Mouse (Mus musculus) induced T-regulatory cell, adult 2 months (primary cell): ENCODE results near the gene Olfr1251.
"Not testable (repeated sequence)": the region's sequence is repeated elsewhere in the genome, so short reads cannot be mapped to it uniquely, and the experiment has no call there.

Source experiments
- DNase-seq: peaks from one replicate; pipeline ENCODE4 v3.0.0-alpha.2; 2012; ENCODE audit warnings: low read depth

Gene Olfr1251

DNA sequence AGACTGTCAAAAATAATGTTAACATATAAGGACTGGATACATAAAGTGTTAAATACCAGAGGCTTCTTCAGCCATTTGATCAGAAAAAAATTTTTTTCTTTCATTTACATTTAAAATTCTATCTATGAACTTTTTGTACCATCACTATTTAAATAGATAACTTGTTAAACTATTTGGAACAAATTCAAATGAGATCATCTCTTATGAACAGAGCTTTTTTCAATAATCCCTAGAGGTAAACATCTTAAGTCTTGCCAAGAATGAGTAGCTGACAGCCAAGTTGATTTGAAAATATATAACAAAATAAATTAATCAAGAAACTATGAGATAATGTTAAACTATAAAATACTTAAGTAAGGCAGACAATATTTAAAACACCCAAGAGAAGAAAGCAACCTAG, at the start of gene Olfr1251:
TSS of gene Olfr1251 (minus strand) at position 101 of the 400 bp plus-strand sequence.
- DNase-seq, result no peak

DNA sequence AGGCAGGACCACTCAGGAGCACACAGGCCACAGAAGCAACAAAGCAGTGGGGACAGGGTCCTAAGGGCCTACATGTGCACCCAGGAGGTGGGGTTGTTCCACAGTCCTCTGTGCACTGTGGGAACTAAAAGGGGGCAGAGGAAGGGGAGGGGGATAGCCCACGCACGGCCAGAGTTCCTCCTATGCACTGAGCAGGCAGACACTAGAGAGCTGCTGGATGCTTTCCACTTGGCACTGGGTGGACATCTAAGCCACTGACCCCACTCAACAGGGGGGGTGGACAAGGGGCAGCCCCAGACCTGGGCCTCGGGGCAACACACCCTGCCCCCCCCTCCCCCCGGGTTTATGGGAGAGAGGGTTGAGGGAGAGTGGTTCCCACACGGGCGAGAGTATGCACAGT, 20.2 kb upstream of the Olfr1251 start:
- DNase-seq, result no peak

DNA sequence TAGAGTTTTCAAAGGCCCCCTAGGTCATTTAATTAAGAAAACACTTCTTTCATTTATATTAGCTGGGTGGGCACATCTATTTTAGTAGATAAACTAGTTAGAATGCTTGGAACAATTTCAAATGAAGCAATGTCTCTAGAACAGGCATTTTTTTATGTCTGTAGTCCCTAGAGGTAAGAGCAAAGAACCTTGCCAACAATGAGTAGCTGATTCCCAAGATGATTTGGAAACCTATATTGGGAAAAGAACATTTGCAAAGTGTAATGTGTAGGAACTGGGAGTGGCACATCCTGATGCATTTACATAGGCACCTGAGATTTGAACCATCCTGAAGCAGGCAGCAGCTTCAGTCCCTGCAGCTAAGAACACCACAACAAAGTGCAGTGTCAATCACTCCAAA, 10.4 kb downstream of the Olfr1251 start, which contains the start of gene Olfr1250:
TSS of gene Olfr1250 (minus strand) at position 101 of the 400 bp plus-strand sequence.
- DNase-seq, result no peak

DNA sequence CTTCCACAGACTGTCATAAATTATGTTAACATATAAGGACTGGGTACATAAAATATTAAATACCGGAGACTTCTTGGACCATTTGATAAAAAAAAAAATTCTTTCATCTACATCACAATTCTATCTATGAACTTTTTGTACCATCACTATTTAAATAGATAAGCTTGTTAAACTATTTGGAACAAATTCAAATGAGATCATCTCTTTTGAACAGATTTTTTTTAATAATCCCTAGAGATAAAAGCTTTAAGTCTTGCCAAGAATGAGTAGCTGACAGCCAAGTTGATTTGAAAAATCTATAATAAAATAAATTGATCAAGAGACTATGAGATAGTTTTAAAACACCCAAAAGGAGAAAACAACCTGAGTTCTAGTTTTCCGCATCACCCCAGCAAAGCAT, 36.9 kb downstream of the Olfr1251 start, which contains the start of gene Olfr1249:
TSS of gene Olfr1249 (minus strand) at position 101 of the 400 bp plus-strand sequence.
- no peak for DNase-seq

- DNase-seq, result not testable (repeated sequence)
These were observed 53.6 kb downstream of the Olfr1251 start, which contains the start of gene Olfr1248 for GRCm38 (mm10) chr2:89618145-89618544. Olfr1248 (minus strand) TSS chr2:89618245.
